Mouse (Mus musculus) liver, embryonic 16.5 days (tissue): ENCODE results near the gene Med13. TPM values are rescaled to one million over a fixed set of nuclear protein-coding genes. Genes with fewer than 3 reads are reported as not detected.

Experiments used
- ATAC-seq: fragments of 200-750 bp; cut with Nextera tagmentation; 2 replicates; pipeline ENCODE4 v1.8.0; 2017; ENCODE audit warnings: low read depth, mild to moderate bottlenecking, moderate number of reproducible peaks, moderate library complexity
- H3K27ac ChIP-seq: fragments of 300-500 bp; sonication (generic); 2 replicates; pipeline ENCODE4 v1.5.1; 2014; ENCODE audit warnings: mild to moderate bottlenecking, low read length
- H3K27me3 ChIP-seq: fragments of 300-500 bp; sonication (generic); 2 replicates; pipeline ENCODE4 v1.6.1; 2014; ENCODE audit warnings: low read depth, low read length, mixed read lengths; ENCODE audit not compliant: control insufficient read depth, insufficient read depth
- H3K36me3 ChIP-seq: fragments of 300-500 bp; sonication (generic); 2 replicates; pipeline ENCODE4 v1.6.1; 2014; ENCODE audit warnings: mild to moderate bottlenecking; ENCODE audit not compliant: control insufficient read depth, insufficient read depth
- H3K4me1 ChIP-seq: fragments of 300-500 bp; sonication (generic); 2 replicates; pipeline ENCODE4 v1.6.1; 2014; ENCODE audit warnings: low read depth, low read length, mixed read lengths; ENCODE audit not compliant: control insufficient read depth
- H3K4me2 ChIP-seq: fragments of 300-500 bp; sonication (generic); 2 replicates; pipeline ENCODE4 v1.6.1; 2014; ENCODE audit warnings: low read depth, low read length, mixed read lengths
- H3K4me3 ChIP-seq: fragments of 300-500 bp; sonication (generic); 2 replicates; pipeline ENCODE4 v1.5.1; 2014; ENCODE audit warnings: low read depth, mild to moderate bottlenecking, low read length
- H3K9ac ChIP-seq: fragments of 300-500 bp; sonication (generic); 2 replicates; pipeline ENCODE4 v1.6.1; 2014; ENCODE audit warnings: low read depth, low read length
- H3K9me3 ChIP-seq: fragments of 300-500 bp; sonication (generic); replicated peaks from 2 replicates; pipeline ENCODE4 v1.6.1; 2016; ENCODE audit warnings: low read length; ENCODE audit not compliant: control insufficient read depth
- WGBS: fragments of 180-500 bp; shearing (Covaris S2); extraction: QIAGEN DNeasy Blood & Tissue Kit; methylation state at CpG from one replicate; pipeline ENCODE4 v1.1.7; 2014; ENCODE audit not compliant: insufficient replicate concordance; 5-methylcytosine and 5-hydroxymethylcytosine counted together
- polyA plus RNA-seq: library from polyadenylated mRNA; unstranded; fragments of >200 nt; fragmentation: Nextera tagmentation; extraction: Ambion mirVana; gene quantifications from 2 replicates; pipeline ENCODE4 v1.2.1, GENCODE M21; 2015

The Med13 gene
- polyA plus RNA-seq, result 3.0 and 3.5 TPM in 2 replicates

GRCm38 (mm10) chr11:86356854-86357788 lies at the start of gene Med13:
TSS of gene Med13 (minus strand) at chr11:86357602.
- no peaks in the 10 kb centered on the region; the same call in 1 of the 2 replicates for H3K27me3 ChIP-seq
- WGBS, result under 1% methylated on average over 76 of the region's 81 CpGs

GRCm38 (mm10) chr11:86404590-86404989 lies 47.2 kb upstream of the Med13 start:
- H3K4me1 ChIP-seq, result peaks cover 2% of the 10 kb centered on the region; the same call in 1 of the 2 replicates
- H3K4me2 ChIP-seq, result no peak overlapping the region
- no peak overlapping the region for H3K4me3 ChIP-seq
- no peaks in the 10 kb centered on the region for H3K36me3 ChIP-seq
- no peak overlapping the region for H3K27ac ChIP-seq
- no peak for ATAC-seq
- no peak overlapping the region for H3K9ac ChIP-seq
- H3K27me3 ChIP-seq, result no peaks in the 10 kb centered on the region
- 59% methylated on average over 4 of the region's 4 CpGs for WGBS
- no peaks in the 10 kb centered on the region for H3K9me3 ChIP-seq

More at GRCm38 (mm10) chr11:86356854-86357788, at the start of gene Med13:
- Histone ChIP-seq H3K36me3 (peaks cover 7% of the 10 kb centered on the region), H3K4me1 (peaks cover 16% of the 10 kb centered on the region), H3K4me3 (peak within 1 kb of the TSS; percentile 95), H3K4me2 (peak within 1 kb of the TSS; percentile 73), H3K27ac (peak within 1 kb of the TSS; percentile 94), H3K9me3 (no peaks in the 10 kb centered on the region), H3K9ac (peak within 1 kb of the TSS; percentile 97)
- peak; percentile 40 for ATAC-seq

DNA sequence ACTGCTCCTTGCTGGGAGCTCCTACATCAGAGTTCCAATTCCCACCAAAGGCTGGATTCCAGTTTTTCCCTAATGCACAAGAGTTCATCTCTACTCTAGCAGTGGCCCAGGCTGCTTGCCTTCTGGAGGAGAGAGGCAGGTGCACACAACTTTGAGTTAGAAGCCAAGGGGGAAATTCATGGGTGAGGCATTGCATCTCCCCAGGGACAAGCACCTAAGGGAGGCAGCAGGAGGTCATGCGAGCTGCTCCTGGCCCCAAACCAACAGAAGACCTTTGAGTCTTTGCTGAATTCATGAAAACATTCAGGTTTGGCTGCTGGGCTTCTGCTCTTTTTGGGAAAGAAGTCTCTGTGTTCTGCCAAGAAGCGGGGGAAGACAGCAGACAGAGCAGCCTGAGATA lies 46.4 kb upstream of the Med13 start:
- H3K4me3 ChIP-seq, result no peak overlapping the region
- H3K27me3 ChIP-seq, result no peaks in the 10 kb centered on the region
- H3K9me3 ChIP-seq, result no peaks in the 10 kb centered on the region
- H3K9ac ChIP-seq, result no peak overlapping the region
- H3K27ac ChIP-seq, result no peak overlapping the region
- H3K4me1 ChIP-seq, result peaks cover 2% of the 10 kb centered on the region; the same call in 1 of the 2 replicates
- no peak overlapping the region for H3K4me2 ChIP-seq
- no peak for ATAC-seq
- 73% methylated on average over 2 of the region's 2 CpGs for WGBS
- H3K36me3 ChIP-seq, result no peaks in the 10 kb centered on the region

DNA sequence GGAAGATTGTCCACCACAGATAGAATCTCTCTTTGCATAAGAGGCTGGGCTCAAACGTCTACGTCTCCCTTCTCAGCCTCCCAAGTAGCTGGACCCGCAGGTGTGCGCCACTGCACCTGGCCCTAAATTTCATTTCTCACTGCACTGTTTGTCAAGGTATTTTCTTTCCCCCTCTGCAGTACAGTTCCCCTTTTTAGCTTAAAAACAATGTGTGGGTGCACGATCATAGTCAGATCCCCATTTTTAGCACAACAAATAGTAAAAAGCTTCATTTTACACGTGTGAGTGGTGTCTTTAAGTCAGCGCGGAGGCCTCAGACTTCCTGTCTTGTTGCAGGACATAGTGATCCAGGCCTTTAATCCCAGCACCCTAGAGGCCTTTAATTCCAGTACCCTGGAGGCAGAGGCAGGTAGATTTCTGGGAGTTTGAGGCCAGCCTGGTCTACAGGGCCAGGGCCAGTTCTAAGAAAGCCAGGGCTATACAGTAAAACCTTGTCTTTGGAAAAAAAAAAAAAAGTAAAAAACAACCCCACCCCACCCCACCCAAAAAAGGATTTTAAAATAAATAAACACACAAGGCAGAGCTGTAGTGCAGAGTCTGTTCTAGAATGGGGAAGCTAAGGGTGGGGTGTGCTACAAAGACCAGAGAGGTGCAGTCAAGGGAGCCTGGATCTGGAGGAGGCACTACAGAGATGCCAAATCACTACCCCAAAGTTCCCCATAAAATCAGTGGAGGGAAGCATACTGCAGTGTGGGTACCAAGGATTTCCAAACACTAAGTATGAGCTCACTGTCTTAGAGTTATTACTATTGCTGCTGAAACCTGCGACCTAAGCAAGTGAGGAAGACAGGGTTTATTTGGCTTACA lies 42.1 kb upstream of the Med13 start:
- H3K9ac ChIP-seq, result no peak overlapping the region
- no peak overlapping the region for H3K27ac ChIP-seq
- WGBS, result 61% methylated on average over 9 of the region's 9 CpGs
- H3K4me2 ChIP-seq, result no peak overlapping the region
- no peaks in the 10 kb centered on the region for H3K9me3 ChIP-seq
- no peak overlapping the region for H3K4me3 ChIP-seq
- no peaks in the 10 kb centered on the region for H3K36me3 ChIP-seq
- ATAC-seq, result no peak
- no peaks in the 10 kb centered on the region for H3K27me3 ChIP-seq
- H3K4me1 ChIP-seq, result peaks cover 22% of the 10 kb centered on the region

DNA sequence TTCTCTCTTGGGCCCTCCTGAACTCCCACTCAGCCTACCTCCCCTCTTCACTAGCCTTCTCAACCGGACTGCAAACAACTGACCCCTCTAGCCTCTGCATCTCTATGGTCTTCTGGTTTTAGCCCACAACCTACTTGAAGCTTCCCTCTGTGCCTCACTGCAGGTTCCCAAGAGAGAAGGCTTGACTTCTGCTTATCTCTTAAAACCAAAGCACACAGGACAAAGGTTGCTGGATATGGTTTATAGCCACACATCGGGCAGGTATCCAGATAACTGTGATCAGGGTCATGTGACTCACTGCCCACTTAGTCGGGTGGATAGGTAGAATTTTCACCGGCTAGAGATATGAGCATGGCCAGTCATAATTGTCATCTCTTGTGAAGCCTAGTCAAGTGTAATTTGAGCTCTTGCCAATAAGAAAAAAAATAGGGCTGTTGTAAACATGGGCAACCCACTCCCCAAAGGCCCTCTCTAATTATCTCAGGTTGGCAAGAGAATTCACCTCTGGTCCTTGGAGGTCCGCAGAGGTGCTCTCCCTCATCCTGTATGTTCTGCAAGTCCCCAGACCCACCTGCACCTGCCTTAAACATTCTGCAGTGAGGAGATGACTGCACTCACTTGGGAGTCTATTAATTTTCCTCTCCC lies 39.7 kb upstream of the Med13 start:
- no peak for ATAC-seq
- H3K9me3 ChIP-seq, result no peaks in the 10 kb centered on the region
- H3K36me3 ChIP-seq, result no peaks in the 10 kb centered on the region
- H3K4me2 ChIP-seq, result no peak overlapping the region
- no peak overlapping the region for H3K4me3 ChIP-seq
- WGBS, result 26% methylated on average over 5 of the region's 5 CpGs
- H3K27me3 ChIP-seq, result no peaks in the 10 kb centered on the region
- no peak overlapping the region for H3K9ac ChIP-seq
- no peak overlapping the region for H3K27ac ChIP-seq
- H3K4me1 ChIP-seq, result peaks cover 20% of the 10 kb centered on the region

- WGBS, result 19% methylated on average over 2 of the region's 2 CpGs
- Histone ChIP-seq H3K36me3 (no peaks in the 10 kb centered on the region), H3K4me2 (no peak overlapping the region), H3K4me1 (peaks cover 20% of the 10 kb centered on the region), H3K9me3 (no peaks in the 10 kb centered on the region), H3K9ac (no peak overlapping the region), H3K27me3 (no peaks in the 10 kb centered on the region), H3K27ac (no peak overlapping the region), H3K4me3 (no peak overlapping the region)
- no peak for ATAC-seq
These were observed 39.1 kb upstream of the Med13 start for GRCm38 (mm10) chr11:86396518-86396917.

DNA sequence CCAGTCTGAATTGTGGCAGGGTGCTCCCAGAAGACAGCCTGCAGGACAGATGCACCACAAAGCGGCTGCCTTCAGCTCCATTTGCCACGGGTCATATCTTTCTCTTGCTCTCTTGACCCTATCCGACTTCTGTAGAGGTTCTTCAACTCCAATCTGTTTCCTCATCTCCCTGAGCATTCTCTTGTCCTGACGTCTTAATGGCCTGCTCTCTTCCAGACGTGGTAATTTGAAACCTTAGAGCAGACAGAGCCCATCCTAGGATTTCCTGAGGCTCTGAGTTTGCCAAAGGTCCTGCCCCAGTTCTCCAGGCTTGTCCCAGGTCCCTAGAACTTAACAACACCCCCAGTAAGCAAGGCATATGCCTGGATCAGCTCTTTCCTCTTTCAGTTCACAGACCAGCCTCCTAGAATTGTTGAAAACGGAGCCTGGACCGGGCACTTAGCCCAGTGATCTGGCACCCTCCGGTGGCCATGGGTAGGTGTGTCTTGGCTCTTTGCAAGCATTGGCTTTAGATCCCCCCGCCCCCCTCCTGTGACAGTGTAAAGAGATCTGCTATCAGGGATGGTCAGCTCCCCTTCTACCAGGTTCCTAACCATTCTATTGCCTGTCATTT lies 38.2 kb upstream of the Med13 start:
- H3K4me2 ChIP-seq, result peak overlapping the region; percentile 58
- no peaks in the 10 kb centered on the region for H3K27me3 ChIP-seq
- H3K9me3 ChIP-seq, result no peaks in the 10 kb centered on the region
- no peaks in the 10 kb centered on the region for H3K36me3 ChIP-seq
- peak overlapping the region; percentile 51; the same call in 1 of the 2 replicates for H3K27ac ChIP-seq
- peak; percentile 75 for ATAC-seq
- H3K9ac ChIP-seq, result peak overlapping the region; percentile 18; the same call in 1 of the 2 replicates
- 8% methylated on average over 9 of the region's 9 CpGs for WGBS
- peaks cover 20% of the 10 kb centered on the region for H3K4me1 ChIP-seq
- no peak overlapping the region for H3K4me3 ChIP-seq

- Histone ChIP-seq H3K4me3 (no peak overlapping the region), H3K9me3 (no peaks in the 10 kb centered on the region), H3K27me3 (no peaks in the 10 kb centered on the region), H3K9ac (no peak overlapping the region; the same call in 1 of the 2 replicates), H3K4me1 (peaks cover 20% of the 10 kb centered on the region), H3K4me2 (peak overlapping the region; percentile 58), H3K27ac (no peak overlapping the region), H3K36me3 (no peaks in the 10 kb centered on the region)
- peak; percentile 49; the same call in 1 of the 2 replicates for ATAC-seq
- 29% methylated on average over 4 of the region's 4 CpGs for WGBS
These were observed 37.7 kb upstream of the Med13 start for GRCm38 (mm10) chr11:86395100-86395499.
